Mouse (Mus musculus) megakaryocyte, adult 5-6 weeks (primary cell): Measurements from ENCODE around the gene Zfyve28. TPM values are rescaled to one million over a fixed set of nuclear protein-coding genes. Genes with fewer than 3 reads are reported as not detected.

Experiments
- ATAC-seq: 2 replicates; pipeline ENCODE4 v1.8.0; 2016; ENCODE audit warnings: mild to moderate bottlenecking, inconsistent platforms; ENCODE audit not compliant: poor library complexity, severe bottlenecking
- total RNA-seq, 2 experiments: library from RNA; stranded (forward) in 1 of 2; stranded (reverse) in 1 of 2; fragments of 153-499, 151-499 nt in 1 of 2; fragments of 221-1000, 200-1000 nt in 1 of 2; gene quantifications; 2 replicates each; pipeline versions ENCODE4 v1.2.3 to v1.2.4; 2015 to 2017

Gene Zfyve28
- total RNA-seq, 2 experiments from 2014 or later, result 3.8 to 5.5 TPM

GRCm38 (mm10) chr5:34252967-34253519, 35.2 kb downstream of the Zfyve28 start:
- ATAC-seq, result no peak

- no peak for ATAC-seq
These were observed 35.8 kb downstream of the Zfyve28 start for GRCm38 (mm10) chr5:34252307-34252966.

- ATAC-seq, result no peak
These were observed 36.5 kb downstream of the Zfyve28 start for GRCm38 (mm10) chr5:34251794-34252193.

GRCm38 (mm10) chr5:34250090-34250489, 38.2 kb downstream of the Zfyve28 start:
- ATAC-seq, result no peak

- ATAC-seq, result no peak
These were observed 39.1 kb downstream of the Zfyve28 start for GRCm38 (mm10) chr5:34249132-34249531.

- no peak for ATAC-seq
These were observed 41.8 kb downstream of the Zfyve28 start for GRCm38 (mm10) chr5:34246443-34246842.

GRCm38 (mm10) chr5:34243062-34243461, 45.2 kb downstream of the Zfyve28 start:
- ATAC-seq, result no peak

GRCm38 (mm10) chr5:34242224-34242963, 45.9 kb downstream of the Zfyve28 start:
- ATAC-seq, result peak; percentile 18; the same call in 1 of the 2 replicates

GRCm38 (mm10) chr5:34238444-34238843, 49.8 kb downstream of the Zfyve28 start:
- ATAC-seq, result no peak

GRCm38 (mm10) chr5:34235898-34236420, 52.3 kb downstream of the Zfyve28 start:
- ATAC-seq, result peak; percentile 59

GRCm38 (mm10) chr5:34235056-34235455, 53.2 kb downstream of the Zfyve28 start:
- ATAC-seq, result no peak

GRCm38 (mm10) chr5:34233221-34233515, 55.1 kb downstream of the Zfyve28 start:
- no peak for ATAC-seq

- 0 out of 2 replicates have a peak, but pooled peaks have one; percentile 17 for ATAC-seq
These were observed 55.6 kb downstream of the Zfyve28 start for GRCm38 (mm10) chr5:34232481-34233220.

- peak; percentile 50 for ATAC-seq
These were observed 56.3 kb downstream of the Zfyve28 start for GRCm38 (mm10) chr5:34231901-34232300.

GRCm38 (mm10) chr5:34230599-34231485, 57.4 kb downstream of the Zfyve28 start:
- no peak for ATAC-seq

- no peak for ATAC-seq
These were observed 58.7 kb downstream of the Zfyve28 start for GRCm38 (mm10) chr5:34229503-34229902.

GRCm38 (mm10) chr5:34225516-34225915, 62.7 kb downstream of the Zfyve28 start:
- no peak for ATAC-seq

GRCm38 (mm10) chr5:34224515-34224914, 63.7 kb downstream of the Zfyve28 start:
- ATAC-seq, result no peak

GRCm38 (mm10) chr5:34220001-34220400, 68.2 kb downstream of the Zfyve28 start:
- ATAC-seq, result no peak

GRCm38 (mm10) chr5:34218672-34219071, 69.6 kb downstream of the Zfyve28 start:
- ATAC-seq, result no peak
